8 mouse cellular contexts compared by ENCODE assay signal in the genomic region with DNA sequence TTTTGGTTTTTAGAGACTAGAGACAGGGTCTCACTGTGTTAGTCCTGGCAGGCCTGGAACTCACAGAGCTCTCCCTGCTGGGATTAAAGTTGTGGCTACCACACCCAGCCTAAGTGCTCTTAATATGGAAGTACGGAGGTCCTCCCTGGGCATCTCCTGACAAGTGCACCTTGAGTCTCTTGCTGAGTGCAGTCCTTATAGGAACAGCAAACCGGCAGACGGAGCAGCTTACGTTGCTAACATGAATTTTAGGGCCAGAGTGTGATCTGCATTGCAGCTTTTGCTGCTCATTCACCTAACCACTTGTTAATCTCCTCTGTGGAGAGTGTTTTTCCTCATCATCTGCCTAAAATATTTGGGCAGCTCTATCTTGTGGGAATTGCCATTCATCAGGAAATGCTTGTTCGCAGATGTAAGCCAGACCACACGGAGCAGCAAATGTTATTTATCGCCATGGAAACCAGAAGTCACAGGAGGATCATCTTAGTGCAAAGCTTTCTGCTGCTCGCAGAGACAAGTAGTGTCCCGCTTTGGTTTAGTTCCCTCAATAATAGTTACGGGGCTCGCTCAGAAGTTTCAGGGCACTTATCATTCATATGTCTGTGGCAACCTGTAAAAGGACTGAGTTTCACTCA.
A peak's percentile ranks its signal among the peaks of the same experiment; 100 is the strongest.
DNase-seq lines count a peak whose midpoint lies in the region; ATAC-seq lines count a peak whose summit lies in the region.

No protein-coding gene starts in this region.

- WGBS in forebrain, embryonic 14.5 days: 45% methylated on average over 11 of the region's 11 CpGs
- WGBS in forebrain, embryonic 13.5 days: 37% methylated on average over 11 of the region's 11 CpGs
- 38% methylated on average over 11 of the region's 11 CpGs for WGBS in midbrain, embryonic 10.5 days

- H3K4me1 ChIP-seq in forebrain, embryonic 14.5 days (ENCODE audit: control insufficient read depth, insufficient read depth, low read length): peaks cover 5% of the 10 kb centered on the region; the same call in 1 of the 2 replicates
- peaks cover 39% of the 10 kb centered on the region for H3K4me1 ChIP-seq in forebrain, embryonic 13.5 days
- peaks cover 47% of the 10 kb centered on the region for H3K4me1 ChIP-seq in midbrain, embryonic 10.5 days

- H3K9ac ChIP-seq in forebrain, embryonic 14.5 days (ENCODE audit: low read length): no peak overlapping the region
- H3K9ac ChIP-seq in forebrain, embryonic 13.5 days: no peak overlapping the region

- peaks cover 5% of the 10 kb centered on the region; the same call in 1 of the 2 replicates for H3K36me3 ChIP-seq in forebrain, embryonic 14.5 days (ENCODE audit: control insufficient read depth, insufficient read depth, low read length)
- H3K36me3 ChIP-seq in forebrain, embryonic 13.5 days (ENCODE audit: poor library complexity, severe bottlenecking): 0 out of 2 replicates have a peak, but pooled peaks cover 4% of the 10 kb centered on the region
- peaks cover 30% of the 10 kb centered on the region for H3K36me3 ChIP-seq in midbrain, embryonic 10.5 days

- no peaks in the 10 kb centered on the region for H3K27me3 ChIP-seq in forebrain, embryonic 14.5 days (replicated peaks; ENCODE audit: control insufficient read depth, insufficient read depth, low read length)
- H3K27me3 ChIP-seq in forebrain, embryonic 13.5 days: no peaks in the 10 kb centered on the region
- H3K27me3 ChIP-seq in midbrain, embryonic 10.5 days (ENCODE audit: low read depth, poor library complexity, severe bottlenecking): no peaks in the 10 kb centered on the region

- no peak overlapping the region for H3K4me2 ChIP-seq in forebrain, embryonic 14.5 days (ENCODE audit: low read length)
- no peak overlapping the region for H3K4me2 ChIP-seq in forebrain, embryonic 13.5 days

- peak; percentile 73 for DNase-seq in forebrain, embryonic 14.5 days (ENCODE audit: low spot score)
- DNase-seq in Muller cell, postnatal 12 days (ENCODE audit: inconsistent ontology term): peak; percentile 41
- DNase-seq in heart, adult 8-10 months (ENCODE audit: low spot score): peak; percentile 50
- peak; percentile 32 for DNase-seq in midbrain, embryonic 10.5 days (ENCODE audit: low spot score)
- DNase-seq in left cerebral cortex, postnatal 4 days: no peak
- DNase-seq in adrenal gland, adult 18-20 months (ENCODE audit: low spot score in 2 of 2): no peak
- DNase-seq in frontal cortex, adult 2 months (ENCODE audit: extremely low spot score in 1 of 2, low spot score in 1 of 2): no peak

- ATAC-seq in forebrain, embryonic 14.5 days: no peak
- no peak; the same call in 1 of the 2 replicates for ATAC-seq in forebrain, embryonic 13.5 days

- H3K4me3 ChIP-seq in forebrain, embryonic 14.5 days (ENCODE audit: low read depth, low read length): no peak overlapping the region
- H3K4me3 ChIP-seq in forebrain, embryonic 13.5 days: no peak overlapping the region
- no peak overlapping the region for H3K4me3 ChIP-seq in midbrain, embryonic 10.5 days

- H3K9me3 ChIP-seq in forebrain, embryonic 14.5 days (replicated peaks; ENCODE audit: control insufficient read depth, low read length): no peaks in the 10 kb centered on the region
- no peaks in the 10 kb centered on the region for H3K9me3 ChIP-seq in forebrain, embryonic 13.5 days (replicated peaks)
- no peaks in the 10 kb centered on the region for H3K9me3 ChIP-seq in midbrain, embryonic 10.5 days (replicated peaks)

- intact Hi-C loops in left cerebral cortex, postnatal 4 days (cut with DNase I): no loop called here

- H3K27ac ChIP-seq in forebrain, embryonic 14.5 days (ENCODE audit: low read depth, low read length): no peak overlapping the region
- no peak overlapping the region for H3K27ac ChIP-seq in forebrain, embryonic 13.5 days
- H3K27ac ChIP-seq in midbrain, embryonic 10.5 days (replicated peaks): peak overlapping the region; percentile 59; the same call in 1 of the 2 replicates

Comparison
In these comparisons a context has a peak if more than half of its experiments do, and no peak if none do; other contexts are left out.
1. DNase-seq: peak in forebrain, embryonic 14.5 days (single experiment), Muller cell, postnatal 12 days (single experiment), heart, adult 8-10 months (single experiment) and midbrain, embryonic 10.5 days (single experiment); none in left cerebral cortex, postnatal 4 days (single experiment), adrenal gland, adult 18-20 months (0 of 2) and frontal cortex, adult 2 months (0 of 2).